Mouse (Mus musculus) skeletal muscle tissue, adult 2 months (tissue): Measurements from ENCODE around the gene Frs3.
A peak's percentile ranks its signal among the peaks of the same experiment; 100 is the strongest.

ENCODE experiments used
- DNase-seq: peaks from one replicate; pipeline ENCODE4 v3.0.0-alpha.2; 2012; ENCODE audit warnings: low read depth, low spot score

Gene Frs3

DNA sequence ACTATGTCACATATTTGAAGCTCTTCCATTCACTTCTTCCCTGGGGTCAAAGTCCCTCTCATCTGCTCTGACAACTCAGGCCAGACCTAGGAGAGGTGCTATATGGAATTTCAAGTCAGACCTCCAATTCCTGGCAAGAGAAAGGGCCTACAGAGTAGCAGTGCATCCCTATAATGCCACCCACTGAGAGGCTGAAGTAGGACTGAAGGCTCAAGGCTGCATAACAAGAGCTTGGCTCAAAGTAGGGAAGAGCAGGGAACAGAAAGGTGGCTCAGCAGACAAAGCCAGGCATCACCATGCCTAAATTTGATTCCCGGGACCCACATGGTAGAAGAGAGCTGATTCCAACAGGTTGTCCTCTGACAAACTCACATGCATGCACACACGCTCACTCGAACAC, 2.8 kb downstream of the Frs3 start:
- DNase-seq: no peak

DNA sequence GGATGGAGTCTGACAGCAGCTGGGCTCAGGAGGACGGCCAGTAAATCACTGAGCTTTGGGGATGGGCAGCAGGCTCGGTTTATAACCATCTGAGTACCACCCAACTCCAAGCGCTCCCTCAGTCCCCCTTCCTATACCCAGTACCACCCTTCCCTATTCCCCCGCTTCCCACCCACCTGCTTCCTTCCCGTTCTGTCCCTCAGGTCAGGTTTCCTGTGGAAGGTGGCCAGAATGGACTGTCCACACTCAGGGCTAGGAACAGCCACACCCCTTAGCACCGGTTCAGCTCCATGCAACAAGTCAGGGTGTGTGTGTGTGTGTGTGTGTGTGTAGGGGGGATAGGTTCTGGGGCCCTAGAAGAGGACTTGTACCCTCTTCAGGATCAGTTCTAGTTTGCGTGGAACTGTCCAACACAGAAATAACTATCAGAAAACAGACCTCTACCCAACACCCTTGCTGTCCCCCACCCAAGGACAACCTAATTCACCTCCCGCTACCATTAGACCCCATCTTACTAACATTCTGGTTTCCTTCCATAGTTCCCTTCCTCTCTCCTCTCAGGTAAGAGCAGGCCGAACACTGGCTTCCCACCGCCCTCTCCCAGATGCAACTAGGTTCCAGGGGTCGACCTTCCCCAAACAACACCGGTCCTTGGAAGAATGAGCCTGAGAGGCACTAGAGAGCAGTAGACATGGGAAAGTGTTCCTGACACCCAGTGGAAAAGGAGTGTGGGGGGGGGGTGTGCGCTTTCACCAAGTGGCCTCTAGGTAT, 5.0 kb downstream of the Frs3 start:
- DNase-seq: no peak

DNA sequence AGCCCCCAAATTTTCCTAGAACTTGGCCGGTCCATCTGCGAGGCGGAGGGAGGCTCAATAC, 5.4 kb downstream of the Frs3 start, which contains the start of gene Gm21981:
TSS of gene Gm21981 (minus strand) at position 14 of the 61 bp plus-strand sequence.
- DNase-seq: no peak

DNA sequence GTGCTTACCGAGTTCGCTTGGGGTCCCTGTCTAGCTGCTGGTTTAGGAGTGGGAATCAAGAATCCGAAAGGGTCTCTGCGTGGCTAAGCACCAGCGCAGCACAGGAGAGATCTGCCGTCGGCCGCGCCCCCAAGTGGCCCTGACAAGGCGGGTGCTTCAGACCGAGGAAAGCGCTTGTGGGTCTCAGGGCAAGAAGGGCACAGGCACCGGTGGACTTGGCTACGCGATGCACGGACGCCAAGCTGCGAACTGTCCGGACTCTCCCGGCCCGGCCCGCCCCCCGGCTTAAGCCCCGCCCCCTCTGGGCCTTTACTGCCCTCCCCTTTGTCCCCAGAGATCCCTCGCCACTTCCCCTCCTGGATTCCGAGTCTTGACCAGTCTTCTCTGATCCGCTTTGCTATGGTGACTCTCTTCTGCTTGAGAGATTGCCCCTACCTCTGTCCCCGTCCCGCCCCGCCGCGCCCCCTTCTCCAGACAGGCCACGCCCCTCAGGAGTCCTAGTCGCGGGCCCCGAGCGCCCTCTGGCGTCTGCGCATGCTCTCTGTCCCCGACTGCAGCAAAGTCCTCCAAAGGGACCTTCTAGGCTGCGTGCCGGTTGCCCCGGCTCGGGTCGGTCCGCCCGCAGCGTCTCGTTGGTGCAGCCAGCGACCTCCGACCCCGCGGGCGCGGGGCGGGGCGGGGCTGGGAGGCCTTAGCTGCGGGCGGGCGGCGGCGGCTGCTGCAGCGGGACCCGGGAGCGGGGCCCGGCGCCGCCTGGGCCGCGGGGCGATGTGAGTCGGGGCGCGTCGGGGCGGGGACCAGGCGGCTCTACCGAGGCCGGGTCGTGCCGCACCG, 5.9 kb downstream of the Frs3 start, which contains the start of gene Prickle4:
TSS of gene Prickle4 (minus strand) at position 234 of the 834 bp plus-strand sequence.
- DNase-seq: peak; percentile 97

DNA sequence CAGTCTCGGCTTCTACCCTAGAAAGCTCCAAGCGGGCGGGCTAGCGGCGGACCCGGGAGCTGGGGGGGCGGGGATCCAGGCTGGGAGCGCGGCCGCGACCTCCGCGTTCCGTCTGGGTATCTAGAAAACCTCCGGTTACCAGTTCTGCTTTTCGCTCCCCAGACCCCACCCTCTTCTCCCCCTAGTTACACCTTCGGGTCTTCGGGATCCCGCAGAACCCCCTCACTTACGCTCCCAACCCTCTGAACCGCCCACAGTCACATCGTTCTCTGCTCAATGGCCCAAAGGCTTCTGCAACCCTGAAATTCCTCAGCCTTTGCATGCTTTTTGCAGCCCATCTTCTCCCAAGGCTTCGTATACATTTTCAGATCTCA, 6.5 kb downstream of the Frs3 start:
- no peak for DNase-seq

DNA sequence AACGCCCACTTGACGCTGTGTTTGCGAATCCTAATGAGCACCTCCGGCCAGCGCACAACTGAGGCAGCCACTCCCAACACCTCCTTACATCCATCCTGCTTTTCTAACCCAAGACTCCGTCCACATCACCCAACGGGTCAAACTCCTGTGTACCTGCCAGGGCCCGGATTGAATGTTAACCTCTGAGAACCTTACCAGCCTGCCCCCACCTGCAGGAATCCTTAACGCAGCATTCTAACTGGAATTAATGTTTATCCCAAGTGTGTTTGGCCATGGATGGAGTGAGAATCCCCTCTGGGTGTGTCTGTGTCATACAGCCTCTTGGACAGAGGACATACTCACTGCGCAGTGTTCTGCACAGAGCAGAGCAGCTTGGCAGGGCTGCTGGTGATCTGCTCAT, 9.3 kb downstream of the Frs3 start:
- no peak for DNase-seq

DNA sequence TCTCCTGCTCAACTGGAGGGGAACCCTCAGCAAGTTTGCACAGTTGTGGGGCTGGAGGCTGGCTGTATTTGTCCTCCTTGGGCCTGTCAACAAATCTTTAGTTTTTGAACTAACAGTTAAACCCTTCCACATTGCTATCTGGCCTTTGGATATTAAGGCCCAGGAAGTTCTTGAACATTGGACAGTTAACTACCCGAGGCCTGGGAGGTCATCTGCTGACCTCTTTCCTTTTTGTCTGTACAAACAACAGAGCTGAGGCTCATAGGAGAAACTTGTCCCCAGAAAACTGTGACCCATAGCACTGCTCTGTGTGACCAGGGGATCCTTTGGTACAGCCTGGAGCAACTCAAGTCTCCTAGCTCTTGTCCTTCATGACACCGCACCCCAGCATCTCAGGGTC, 10.2 kb downstream of the Frs3 start:
- no peak for DNase-seq

DNA sequence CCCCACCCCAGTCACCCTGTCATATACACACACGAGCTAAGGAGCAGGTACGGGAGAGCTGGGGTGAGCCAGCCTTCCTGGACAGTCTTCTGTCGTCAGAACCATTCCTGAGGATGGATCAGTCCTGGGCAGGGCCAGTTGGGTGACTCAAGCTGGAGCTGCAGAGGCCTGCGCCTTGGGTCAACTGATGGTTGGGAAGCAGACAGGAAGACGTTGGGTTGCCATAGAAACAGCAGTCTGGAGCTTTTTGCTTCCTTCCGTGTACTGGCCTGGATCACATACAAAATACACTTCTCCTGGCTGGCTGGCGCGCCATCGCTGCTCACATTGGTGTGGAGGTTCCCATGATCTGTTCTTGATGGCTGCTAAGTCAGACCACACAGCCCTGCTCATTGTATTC, 13.0 kb downstream of the Frs3 start:
- no peak for DNase-seq

DNA sequence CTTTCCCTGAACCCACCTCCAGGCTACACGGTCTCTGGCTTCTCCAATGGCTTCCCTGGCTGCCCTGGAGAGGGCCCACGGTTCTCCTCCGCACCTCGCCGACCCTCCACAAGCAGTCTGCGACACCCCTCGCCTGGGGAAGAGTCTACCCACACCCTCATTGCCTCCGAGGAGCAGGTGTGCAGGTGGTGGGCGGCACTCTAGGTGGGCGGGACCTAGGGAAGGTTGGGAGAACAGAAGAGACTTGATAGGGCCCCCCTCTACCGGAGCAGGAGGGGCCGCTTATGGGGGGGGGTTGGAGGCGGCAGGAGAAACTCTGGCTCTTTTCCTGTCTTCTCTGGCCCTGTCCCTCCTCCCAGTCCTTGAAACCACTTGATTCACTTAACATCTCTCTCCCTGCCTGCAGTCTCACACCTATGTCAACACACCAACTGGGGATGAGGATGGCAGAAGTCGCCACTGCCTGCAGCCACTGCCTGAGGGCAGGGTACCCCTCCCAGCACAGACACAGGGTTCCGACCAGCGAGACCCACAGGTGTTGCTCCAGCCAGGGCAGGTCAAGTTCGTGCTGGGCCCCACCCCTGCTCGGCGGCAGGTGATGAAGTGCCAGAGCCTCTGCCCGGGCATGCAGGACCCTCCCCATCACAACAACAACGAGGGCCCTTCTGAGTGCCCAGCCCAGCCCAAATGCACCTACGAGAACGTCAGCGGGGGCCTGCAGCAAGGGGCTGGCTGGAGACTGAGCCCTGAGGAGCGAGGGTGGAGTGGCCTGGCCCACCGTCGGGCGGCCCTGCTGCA, 13.9 kb downstream of the Frs3 start:
- no peak for DNase-seq

DNA sequence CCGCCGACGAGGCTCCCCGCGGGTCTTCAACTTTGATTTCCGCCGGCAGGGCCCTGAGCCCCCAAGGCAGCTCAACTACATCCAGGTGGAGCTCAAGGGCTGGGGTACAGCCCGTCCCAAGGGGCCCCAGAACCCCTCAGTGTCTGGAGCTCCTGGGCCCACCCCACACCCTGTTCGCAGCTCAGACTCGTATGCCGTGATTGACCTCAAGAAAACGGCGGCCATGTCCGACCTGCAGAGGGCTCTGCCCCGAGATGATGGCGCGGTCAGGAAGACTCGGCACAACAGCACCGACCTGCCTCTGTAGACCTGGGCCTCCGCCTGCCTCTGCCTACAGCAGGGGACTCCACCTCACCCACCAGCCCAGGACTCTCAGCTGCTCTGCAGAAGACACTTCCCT, 14.7 kb downstream of the Frs3 start:
- no peak for DNase-seq

DNA sequence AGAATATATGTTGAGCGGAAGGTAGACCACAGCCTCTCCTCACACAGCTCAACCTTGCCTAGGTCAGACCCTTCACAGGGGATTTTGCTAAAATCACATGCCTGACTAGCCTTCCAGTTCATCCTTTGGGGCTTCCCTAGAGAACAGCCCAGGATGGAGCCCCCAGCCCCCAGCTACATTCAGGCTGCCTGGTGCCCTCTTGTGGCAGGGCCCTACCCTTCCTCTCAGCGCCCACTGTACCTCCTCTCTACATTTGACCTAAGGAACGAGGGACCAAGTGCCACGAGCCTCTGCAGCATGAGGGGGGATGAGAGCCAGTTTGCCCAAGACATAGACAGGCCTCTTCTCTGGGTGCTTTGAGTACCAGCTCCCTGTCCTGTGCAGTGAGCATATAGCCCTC, 15.9 kb downstream of the Frs3 start:
- DNase-seq: no peak

DNA sequence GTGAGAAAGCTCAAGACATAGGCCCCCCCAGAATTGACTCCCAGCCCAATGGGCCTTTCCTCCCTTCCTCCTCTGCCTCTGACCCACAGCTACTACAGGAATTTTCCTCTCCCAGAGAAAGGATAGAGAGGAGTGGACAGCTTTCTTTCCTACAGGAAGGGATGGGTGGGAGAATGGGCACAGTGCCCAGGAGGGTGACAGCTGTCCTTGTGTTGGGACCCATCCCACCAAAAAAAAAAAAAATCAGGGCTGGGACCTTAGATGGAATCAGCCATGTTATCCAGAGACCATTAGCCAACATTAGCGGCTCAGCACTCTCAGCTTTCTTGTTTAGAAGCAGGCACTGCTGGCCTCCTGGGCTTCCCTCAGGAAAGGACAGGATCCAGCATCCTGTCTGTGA, 17.4 kb downstream of the Frs3 start:
- no peak for DNase-seq

DNA sequence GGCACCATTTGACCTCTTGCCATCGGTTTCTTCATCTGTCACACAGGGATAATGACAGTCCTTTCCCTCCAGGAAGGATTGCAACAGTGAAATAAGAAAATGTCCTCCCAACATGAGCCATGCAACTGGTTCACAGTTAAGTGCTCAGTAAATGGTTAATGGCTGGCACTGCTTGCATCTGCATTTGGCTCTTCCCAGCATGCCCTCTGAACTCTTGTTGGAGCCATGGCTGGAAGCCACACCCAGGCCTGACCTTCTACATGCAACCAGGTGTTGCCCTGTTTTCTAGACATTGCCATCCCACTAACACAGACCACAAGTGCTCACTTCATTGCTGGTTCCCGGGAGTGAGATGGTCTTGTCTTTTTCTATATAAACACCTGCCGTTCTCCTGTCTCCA, 19.1 kb downstream of the Frs3 start:
- DNase-seq: no peak

DNA sequence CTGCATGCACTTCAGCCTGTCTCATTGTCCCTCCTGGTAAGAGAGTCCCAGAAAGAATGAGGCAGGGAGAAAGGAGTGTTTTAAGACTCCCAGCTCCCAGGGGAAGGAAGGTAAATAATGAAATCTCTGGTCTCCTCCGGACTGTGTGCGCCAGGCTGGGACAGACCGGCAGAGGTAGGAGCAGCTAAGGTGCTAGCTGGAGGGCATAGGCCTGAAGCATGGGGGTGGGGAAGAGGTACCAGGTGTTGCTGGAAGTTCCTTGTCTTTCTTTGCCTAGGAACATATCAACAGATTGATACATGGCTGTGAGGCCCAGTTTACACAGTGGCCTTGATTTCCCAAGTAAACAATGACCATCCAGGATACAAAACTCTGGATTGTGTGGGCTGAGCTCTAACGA, 20.1 kb downstream of the Frs3 start:
- DNase-seq: no peak

DNA sequence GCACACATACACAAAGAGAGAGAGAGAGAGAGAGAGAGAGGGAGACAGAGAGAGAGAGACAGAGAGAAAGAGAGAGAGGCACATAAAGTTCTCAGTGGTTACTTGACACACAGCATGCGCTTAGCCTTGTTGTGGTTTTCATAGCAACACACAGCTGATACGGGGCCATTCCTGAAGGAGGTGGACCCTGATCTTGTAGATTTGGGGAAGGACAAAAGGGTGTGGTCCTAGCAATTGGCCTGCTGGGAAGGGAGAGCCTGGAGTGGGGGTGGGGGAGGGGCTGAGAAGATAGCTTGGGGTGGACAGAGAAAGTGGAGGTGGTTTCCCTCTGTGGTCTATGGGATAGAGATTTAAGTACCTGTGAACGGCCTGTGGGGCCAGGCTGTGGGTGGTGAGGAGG, 21.2 kb downstream of the Frs3 start:
- no peak for DNase-seq

DNA sequence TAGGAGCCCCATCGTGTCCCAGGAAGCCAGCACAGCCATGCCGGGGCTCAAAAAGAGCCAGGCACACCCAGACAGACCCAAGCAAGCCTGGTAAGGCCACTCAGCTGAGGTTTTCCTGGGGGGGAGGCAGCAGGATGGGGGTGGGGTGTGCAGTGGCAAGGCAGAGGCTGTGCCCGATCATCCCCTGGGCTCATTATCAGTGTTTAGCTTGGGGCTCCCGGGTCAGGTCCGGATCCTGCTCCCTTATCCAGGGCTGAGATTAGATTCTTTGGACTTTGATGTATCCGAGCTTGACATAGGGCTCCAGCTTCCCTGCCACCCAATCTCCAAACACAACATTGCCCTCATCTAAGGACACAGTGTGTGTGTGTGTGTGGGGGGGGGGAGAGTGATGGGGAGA, 23.1 kb downstream of the Frs3 start:
- DNase-seq: no peak

DNA sequence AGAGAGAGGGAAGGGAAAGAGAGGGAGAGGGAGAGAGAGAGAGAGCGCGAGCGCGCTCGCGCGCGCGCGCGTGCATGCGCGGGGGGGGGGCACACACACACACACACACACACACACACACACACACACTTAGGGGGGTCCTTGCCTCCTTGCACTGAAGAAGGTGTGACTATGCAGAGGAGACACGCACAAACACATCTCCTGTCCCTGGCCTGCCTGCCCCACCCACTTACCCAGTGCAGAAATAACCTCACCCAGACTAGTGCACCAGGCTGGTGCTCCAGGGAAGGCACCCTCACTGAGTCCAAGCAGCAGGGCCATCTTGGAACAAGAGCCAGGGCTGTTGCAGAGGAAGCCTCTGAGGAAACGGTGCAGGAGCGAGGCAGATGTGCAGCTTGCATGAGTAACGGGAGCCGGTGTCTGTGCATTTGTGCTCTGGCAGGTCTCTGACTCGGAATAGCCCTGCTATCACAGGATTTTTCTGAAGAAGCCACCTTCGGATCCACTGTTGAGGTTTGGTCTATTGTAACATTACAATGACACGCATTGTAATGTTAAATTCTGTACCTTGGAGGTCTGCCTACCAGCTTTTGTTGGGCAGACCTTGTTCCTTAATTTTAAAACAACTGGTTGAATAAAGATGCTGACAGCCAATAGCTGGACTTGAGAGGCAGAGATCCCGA, 24.2 kb downstream of the Frs3 start:
- no peak for DNase-seq

DNA sequence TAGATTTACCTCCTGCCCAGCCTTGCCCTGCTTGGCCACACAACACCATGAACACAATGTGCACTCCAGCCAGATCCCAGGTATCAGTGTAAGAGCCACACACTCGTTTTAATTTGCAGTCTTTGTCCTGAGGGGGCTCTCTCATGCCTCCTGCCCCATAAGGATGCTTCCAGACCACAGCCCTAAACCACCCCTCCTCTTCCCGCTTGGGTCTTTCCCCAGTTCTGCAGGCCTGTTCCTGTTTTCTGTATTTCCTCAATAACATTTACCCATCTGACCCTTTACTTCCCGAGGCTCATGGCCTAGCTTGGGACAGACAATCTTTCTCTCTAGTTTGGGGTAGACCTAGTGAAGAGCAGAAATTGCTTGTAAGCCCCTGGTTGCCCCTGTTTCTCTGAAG, 26.2 kb downstream of the Frs3 start:
- no peak for DNase-seq

DNA sequence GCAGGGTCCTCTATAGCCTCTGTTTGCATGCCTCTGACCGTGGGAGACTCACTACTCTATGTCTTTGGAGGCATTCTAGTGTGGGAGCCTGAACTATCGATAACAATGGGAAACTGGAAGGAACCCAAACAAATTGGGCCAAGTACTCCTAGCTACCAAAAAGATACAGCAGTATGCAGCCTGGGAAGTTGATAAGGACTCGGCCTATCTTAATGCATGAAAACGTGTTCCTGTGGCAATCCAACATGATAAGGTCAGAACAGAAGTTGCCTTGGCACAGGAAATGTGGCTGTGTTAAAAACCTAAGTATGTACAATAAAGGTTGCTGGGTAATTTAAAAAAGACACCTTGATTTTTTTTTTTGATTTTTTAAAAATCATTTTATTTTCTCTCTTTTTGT, 32.4 kb downstream of the Frs3 start:
- no peak for DNase-seq

DNA sequence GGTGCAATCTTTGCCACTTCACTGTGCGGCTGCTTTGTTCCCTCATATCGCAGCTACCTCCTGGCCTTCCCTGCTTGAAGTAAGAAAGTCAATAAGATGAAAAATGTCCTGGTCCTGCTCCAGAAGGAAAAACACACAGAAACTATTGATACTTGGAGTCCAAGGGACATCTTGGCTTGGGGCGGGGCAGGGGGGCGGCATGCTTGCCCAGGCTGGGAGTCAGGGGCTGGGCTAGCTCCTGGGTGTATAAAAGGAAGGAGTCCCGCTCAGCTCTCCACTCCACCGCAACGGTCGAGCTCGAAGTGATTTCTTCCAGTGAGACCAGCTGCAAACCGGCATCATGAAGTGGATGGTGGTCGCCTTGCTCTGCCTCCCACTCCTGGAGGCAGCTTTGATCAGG, 37.7 kb downstream of the Frs3 start, which contains the start of gene Pgc:
TSS of gene Pgc (plus strand) at position 277 of the 400 bp plus-strand sequence.
- no peak for DNase-seq

DNA sequence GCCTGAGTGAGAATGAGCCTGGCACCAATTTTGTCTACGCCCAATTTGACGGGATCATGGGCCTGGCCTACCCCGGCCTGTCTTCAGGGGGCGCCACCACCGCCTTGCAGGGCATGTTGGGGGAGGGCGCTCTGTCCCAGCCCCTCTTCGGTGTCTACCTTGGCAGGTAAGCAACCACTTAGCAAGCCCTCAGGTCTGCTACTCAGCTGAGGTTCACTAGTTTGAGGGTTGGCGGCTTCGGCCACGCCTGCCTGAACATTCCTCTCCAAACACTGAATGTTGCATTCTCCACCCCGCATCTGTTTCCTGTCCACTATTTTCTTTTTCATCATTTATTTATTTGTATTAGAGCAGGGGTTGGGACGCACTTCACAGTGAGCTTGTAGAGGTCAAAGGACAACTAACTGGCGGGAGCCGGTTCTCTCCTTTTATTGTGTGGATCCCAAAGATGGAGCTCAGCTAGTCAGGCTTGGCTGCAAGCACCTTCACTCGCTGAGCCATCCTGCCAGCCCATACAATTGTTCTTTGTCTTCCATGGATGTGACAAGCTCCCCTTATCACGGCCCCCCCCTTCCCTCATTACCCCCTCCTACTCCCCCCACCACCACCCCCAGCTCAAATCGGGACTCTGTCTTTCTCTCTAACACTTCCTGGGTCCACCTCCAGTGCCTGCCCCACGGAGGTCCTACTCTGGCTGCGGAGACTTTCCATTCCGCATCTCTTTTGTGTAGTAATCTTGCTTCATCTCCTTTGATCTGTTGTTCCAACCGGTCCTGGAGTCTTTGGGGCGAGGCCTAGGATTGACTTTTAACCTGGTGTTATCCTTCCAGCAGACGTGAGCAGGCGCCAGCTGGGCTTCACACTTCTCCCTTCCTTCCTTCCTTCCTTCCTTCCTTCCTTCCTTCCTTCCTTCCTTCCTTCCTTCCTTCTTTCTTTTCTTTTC, 42.1 kb downstream of the Frs3 start:
- no peak for DNase-seq
